Comparison of ENCODE assay signal across 7 mouse cellular contexts in genomic region chr10:43579381-43580261, GRCm38 (mm10). TPM values are rescaled to one million over a fixed set of nuclear protein-coding genes. Genes with fewer than 3 reads are reported as not detected.
DNase-seq lines count a peak whose midpoint lies in the region; ATAC-seq and TF ChIP-seq lines count a peak whose summit lies in the region.

No protein-coding gene starts in this region.

- H3K4me3 ChIP-seq in E14TG2a.4 (replicated peaks; ENCODE audit: low read length) (peak overlapping the region; percentile 84), myocyte (peak overlapping the region; percentile 37)
- H3K4me3 ChIP-seq in forebrain, embryonic 10.5 days, result peak overlapping the region; percentile 75
- H3K4me3 ChIP-seq in hindbrain, embryonic 13.5 days, result peak overlapping the region; percentile 86
- peak overlapping the region; percentile 86 for H3K4me3 ChIP-seq in liver, embryonic 11.5 days (ENCODE audit: low read depth, low read length)

- peak; percentile 68 for DNase-seq in R1 (ENCODE audit: low read depth, low spot score)
- peak; percentile 68 for DNase-seq in forebrain, embryonic 10.5 days (ENCODE audit: extremely low spot score, low spot score)
- peak; percentile 68 for DNase-seq in liver, embryonic 11.5 days (ENCODE audit: low spot score)
- peak; percentile 78 for DNase-seq in thymus, postnatal 0 days (ENCODE audit: low spot score)

- no peaks in the 10 kb centered on the region for H3K79me2 ChIP-seq in myocyte (ENCODE audit: control insufficient read depth, insufficient read depth)

- H3K27me3 ChIP-seq in E14TG2a.4 (ENCODE audit: insufficient read depth, low read length), result peaks cover 61% of the 10 kb centered on the region
- H3K27me3 ChIP-seq in forebrain, embryonic 10.5 days (ENCODE audit: poor library complexity, severe bottlenecking), result peaks cover 22% of the 10 kb centered on the region
- H3K27me3 ChIP-seq in hindbrain, embryonic 13.5 days, result no peaks in the 10 kb centered on the region
- H3K27me3 ChIP-seq in liver, embryonic 11.5 days (replicated peaks; ENCODE audit: control insufficient read depth, insufficient read depth, low read length), result peaks cover 4% of the 10 kb centered on the region; the same call in 1 of the 2 replicates
- H3K27me3 ChIP-seq in myocyte (ENCODE audit: control insufficient read depth, insufficient read depth, insufficient read length), result no peaks in the 10 kb centered on the region

- H3K4me2 ChIP-seq in hindbrain, embryonic 13.5 days, result peak overlapping the region; percentile 64
- peak overlapping the region; percentile 91 for H3K4me2 ChIP-seq in liver, embryonic 11.5 days
- H3K4me2 ChIP-seq in myocyte (ENCODE audit: low read depth), result peak overlapping the region; percentile 91

- WGBS in forebrain, embryonic 10.5 days, result under 1% methylated on average over 49 of the region's 49 CpGs
- under 1% methylated on average over 49 of the region's 49 CpGs for WGBS in hindbrain, embryonic 13.5 days
- under 1% methylated on average over 49 of the region's 49 CpGs for WGBS in liver, embryonic 11.5 days

- no peak overlapping the region for H3ac ChIP-seq in myocyte (ENCODE audit: control insufficient read depth, insufficient read length)

- peak overlapping the region; percentile 96 for H3K27ac ChIP-seq in forebrain, embryonic 10.5 days
- peak overlapping the region; percentile 99 for H3K27ac ChIP-seq in hindbrain, embryonic 13.5 days
- H3K27ac ChIP-seq in liver, embryonic 11.5 days (ENCODE audit: low read depth, low read length), result peak overlapping the region; percentile 93

- H3K36me3 ChIP-seq in E14TG2a.4 (ENCODE audit: insufficient read depth, low read length) (no peaks in the 10 kb centered on the region), myocyte (ENCODE audit: control insufficient read depth, insufficient read depth) (no peaks in the 10 kb centered on the region)
- peaks cover 34% of the 10 kb centered on the region for H3K36me3 ChIP-seq in forebrain, embryonic 10.5 days (replicated peaks)
- peaks cover 30% of the 10 kb centered on the region for H3K36me3 ChIP-seq in hindbrain, embryonic 13.5 days
- peaks cover 7% of the 10 kb centered on the region; the same call in 1 of the 2 replicates for H3K36me3 ChIP-seq in liver, embryonic 11.5 days (ENCODE audit: control insufficient read depth, insufficient read depth, low read length)

- ATAC-seq in hindbrain, embryonic 13.5 days (ENCODE audit: low FRiP score), result peak; percentile 51
- peak; percentile 39 for ATAC-seq in liver, embryonic 11.5 days (replicated peaks; ENCODE audit: low FRiP score)

- H3K9me3 ChIP-seq in E14TG2a.4 (ENCODE audit: low read length), result no peaks in the 10 kb centered on the region
- no peaks in the 10 kb centered on the region for H3K9me3 ChIP-seq in forebrain, embryonic 10.5 days
- no peaks in the 10 kb centered on the region for H3K9me3 ChIP-seq in hindbrain, embryonic 13.5 days
- H3K9me3 ChIP-seq in liver, embryonic 11.5 days (ENCODE audit: control insufficient read depth, low read length), result no peaks in the 10 kb centered on the region

- no peak for TF ChIP-seq CTCF in E14TG2a.4 (conservative IDR thresholded peaks at IDR 0.05; ENCODE audit: low read length)

- TF ChIP-seq POLR2A in myocyte (IDR thresholded peaks at IDR 0.05; ENCODE audit: insufficient read length, low read depth), result no peak

- peaks cover 59% of the 10 kb centered on the region for H3K4me1 ChIP-seq in E14TG2a.4 (replicated peaks; ENCODE audit: low read depth, low read length)
- H3K4me1 ChIP-seq in forebrain, embryonic 10.5 days, result peaks cover 48% of the 10 kb centered on the region
- H3K4me1 ChIP-seq in hindbrain, embryonic 13.5 days (replicated peaks), result peaks cover 27% of the 10 kb centered on the region
- H3K4me1 ChIP-seq in liver, embryonic 11.5 days (replicated peaks; ENCODE audit: control insufficient read depth, insufficient read depth, low read length), result peaks cover 8% of the 10 kb centered on the region; the same call in 1 of the 2 replicates

- peak overlapping the region; percentile 99 for H3K9ac ChIP-seq in hindbrain, embryonic 13.5 days
- H3K9ac ChIP-seq in liver, embryonic 11.5 days (ENCODE audit: low read depth, low read length), result peak overlapping the region; percentile 87

TF ChIP-seq in myocyte, 11 proteins besides CTCF, POLR2A, EP300 and RAD21:
- TF ChIP-seq SRF (IDR thresholded peaks at IDR 0.05; ENCODE audit: control insufficient read depth, insufficient read length, low read depth) (no peak), MYOG (IDR thresholded peaks at IDR 0.05; ENCODE audit: control insufficient read depth in 1 of 3, insufficient read depth in 1 of 3, insufficient read length in 2 of 3, low read depth in 2 of 3) (no peak), CEBPB (IDR thresholded peaks at IDR 0.05; ENCODE audit: insufficient read depth, poor library complexity, severe bottlenecking) (no peak), MYOD1 (IDR thresholded peaks at IDR 0.05; ENCODE audit: control insufficient read depth in 1 of 3, insufficient read length in 2 of 3, low read depth in 2 of 3) (no peak), USF1 (IDR thresholded peaks at IDR 0.05; ENCODE audit: low read depth) (no peak), TCF3 (IDR thresholded peaks at IDR 0.05; ENCODE audit: insufficient read length, low read depth) (no peak), MAX (IDR thresholded peaks at IDR 0.05; ENCODE audit: low read depth) (no peak), REST (IDR thresholded peaks at IDR 0.05; ENCODE audit: insufficient read depth, insufficient read length) (no peak), POLR2AphosphoS2 (IDR thresholded peaks at IDR 0.05; ENCODE audit: insufficient read length, low read depth) (no peak), E2F4 (IDR thresholded peaks at IDR 0.05; ENCODE audit: insufficient read depth) (no peak), TCF12 (IDR thresholded peaks at IDR 0.05; ENCODE audit: insufficient read depth, poor library complexity, severe bottlenecking) (no peak)

RNA-seq across cellular contexts. Expression of gene Cd24a, which starts 1.5 kb away (rescaled TPM):
- polyA plus RNA-seq in forebrain, embryonic 10.5 days (2016; fragmentation: Nextera tagmentation; extraction: Ambion mirVana), result 183 and 206 TPM in 2 replicates
- polyA plus RNA-seq in hindbrain, embryonic 13.5 days (2015; fragmentation: Nextera tagmentation; extraction: Ambion mirVana), result 1,003 and 1,012 TPM in 2 replicates
- 420 and 459 TPM in 2 replicates for polyA plus RNA-seq in liver, embryonic 11.5 days (2014; fragmentation: Nextera tagmentation; extraction: Ambion mirVana)
- 31.2 TPM for polyA plus RNA-seq in myocyte (2012; fragmentation: generic; extraction: Trizol)
- polyA plus RNA-seq in thymus, postnatal 0 days (2015; fragmentation: Nextera tagmentation; extraction: Ambion mirVana), result 169 and 194 TPM in 2 replicates

RNA-seq across cellular contexts. Expression of gene 1700021F05Rik, which starts 38.8 kb away (rescaled TPM):
- polyA plus RNA-seq in forebrain, embryonic 10.5 days (2016; fragmentation: Nextera tagmentation; extraction: Ambion mirVana), result 63.6 and 64.3 TPM in 2 replicates
- 65.5 and 69.7 TPM in 2 replicates for polyA plus RNA-seq in hindbrain, embryonic 13.5 days (2015; fragmentation: Nextera tagmentation; extraction: Ambion mirVana)
- polyA plus RNA-seq in liver, embryonic 11.5 days (2014; fragmentation: Nextera tagmentation; extraction: Ambion mirVana), result 79.5 and 80.7 TPM in 2 replicates
- polyA plus RNA-seq in myocyte (2012; fragmentation: generic; extraction: Trizol), result 52.6 TPM
- 48.4 and 54.3 TPM in 2 replicates for polyA plus RNA-seq in thymus, postnatal 0 days (2015; fragmentation: Nextera tagmentation; extraction: Ambion mirVana)

RNA-seq across cellular contexts. Expression of gene Gm9803, which starts 55.7 kb away (rescaled TPM):
- polyA plus RNA-seq in forebrain, embryonic 10.5 days (2016; fragmentation: Nextera tagmentation; extraction: Ambion mirVana), result 9.4 and 12.7 TPM in 2 replicates
- 16.4 and 19.4 TPM in 2 replicates for polyA plus RNA-seq in hindbrain, embryonic 13.5 days (2015; fragmentation: Nextera tagmentation; extraction: Ambion mirVana)
- polyA plus RNA-seq in liver, embryonic 11.5 days (2014; fragmentation: Nextera tagmentation; extraction: Ambion mirVana), result 10.3 and 11.6 TPM in 2 replicates
- 11.3 TPM for polyA plus RNA-seq in myocyte (2012; fragmentation: generic; extraction: Trizol)
- polyA plus RNA-seq in thymus, postnatal 0 days (2015; fragmentation: Nextera tagmentation; extraction: Ambion mirVana), result 30.6 and 33.2 TPM in 2 replicates

Comparison
In these comparisons a context has a peak if more than half of its experiments do, and no peak if none do; other contexts are left out.
1. Peak in every context shown above with its lines: DNase-seq, ATAC-seq, H3K4me3 ChIP-seq and H3K27ac ChIP-seq.